Mouse (Mus musculus): ENCODE data around the gene St8sia2.

The St8sia2 gene

GRCm38 (mm10) chr7:74013601-74014175, at the start of gene St8sia2:
Gene St8sia2 (minus strand): TSS chr7:74013690.
- DNase-seq = peak; percentile 72

GRCm38 (mm10) chr7:74061076-74061475, 47.6 kb upstream of the St8sia2 start:
- DNase-seq = peak; percentile 26

GRCm38 (mm10) chr7:74060306-74060946, 46.9 kb upstream of the St8sia2 start:
- DNase-seq = peak; percentile 34

DNA sequence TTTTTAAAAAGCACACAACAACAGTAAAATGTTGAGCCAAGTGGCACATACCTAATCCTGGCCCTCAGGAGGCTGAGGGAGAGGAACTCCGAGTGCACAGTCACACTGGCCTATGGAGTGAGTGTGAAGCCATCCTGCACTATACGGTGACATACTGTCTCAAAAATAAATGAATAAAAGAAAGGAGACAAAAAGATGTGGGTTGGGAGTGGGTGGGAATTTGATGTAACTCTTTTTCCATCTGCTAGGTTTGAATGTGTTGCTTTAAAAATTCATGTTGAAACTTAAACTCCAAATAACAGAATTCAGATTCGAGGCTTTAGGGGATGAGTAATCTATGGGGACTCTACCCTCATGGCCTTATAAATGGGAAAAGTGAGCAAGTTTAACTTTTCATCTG, 46.2 kb upstream of the St8sia2 start:
- DNase-seq = no peak

DNA sequence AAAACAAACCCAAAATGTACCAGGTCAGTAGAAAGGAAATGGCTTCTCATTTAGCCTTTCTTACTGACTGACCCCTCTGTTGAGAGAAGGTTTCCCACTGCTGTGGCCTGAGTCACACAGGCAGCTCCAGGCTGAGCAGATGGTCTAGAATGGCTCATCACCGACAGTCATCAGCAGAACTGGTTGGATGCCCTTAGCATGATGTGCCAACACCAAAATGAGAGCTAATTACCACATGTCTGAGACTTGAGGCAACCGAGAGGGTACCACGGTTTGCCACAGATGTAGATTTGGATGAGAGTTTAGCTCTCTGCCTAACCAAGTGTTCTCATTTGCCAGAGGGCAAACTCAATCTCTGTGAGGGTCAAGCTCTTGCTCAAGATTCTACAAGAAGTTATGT, 42.3 kb upstream of the St8sia2 start:
- no peak for DNase-seq

- no peak for DNase-seq
Observed at GRCm38 (mm10) chr7:74047591-74047990, 34.1 kb upstream of the St8sia2 start.

DNA sequence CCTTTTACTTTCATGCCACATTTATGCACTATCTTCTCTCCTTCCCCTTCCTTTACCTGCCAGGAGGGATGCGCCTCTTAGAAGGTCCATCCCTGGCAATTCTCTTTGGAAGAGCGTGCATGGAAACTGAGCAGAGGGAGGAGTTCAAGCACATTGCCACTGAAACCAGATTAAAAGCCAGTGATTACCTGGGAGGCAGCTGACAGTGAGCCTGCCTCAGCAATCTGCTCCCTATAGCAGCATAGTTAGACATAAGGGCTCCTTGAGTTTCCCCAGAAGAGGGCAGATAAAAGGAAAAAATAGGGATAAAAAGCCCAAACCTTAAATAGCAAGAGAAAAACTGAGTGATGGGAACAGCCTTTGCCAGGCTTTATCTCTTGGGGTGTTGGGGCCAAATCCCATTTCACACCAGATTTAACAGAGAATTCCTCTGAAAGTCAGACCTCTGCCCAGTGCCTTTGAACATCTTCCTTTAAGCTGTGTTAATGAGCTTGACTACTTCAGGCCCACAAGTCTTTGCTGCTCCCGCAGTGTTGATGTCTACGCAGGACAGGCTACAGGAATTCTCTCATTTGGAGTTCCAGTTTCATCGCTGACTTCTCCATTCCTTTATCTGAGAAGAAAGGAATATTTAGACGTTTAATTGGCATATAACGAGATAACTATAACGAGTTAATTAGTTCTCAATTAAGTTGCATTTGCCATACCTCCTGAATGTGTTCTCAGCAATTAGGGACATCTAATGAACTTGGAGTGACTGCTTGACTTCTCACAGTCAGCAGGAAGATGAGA, 31.9 kb upstream of the St8sia2 start:
- DNase-seq = no peak

DNA sequence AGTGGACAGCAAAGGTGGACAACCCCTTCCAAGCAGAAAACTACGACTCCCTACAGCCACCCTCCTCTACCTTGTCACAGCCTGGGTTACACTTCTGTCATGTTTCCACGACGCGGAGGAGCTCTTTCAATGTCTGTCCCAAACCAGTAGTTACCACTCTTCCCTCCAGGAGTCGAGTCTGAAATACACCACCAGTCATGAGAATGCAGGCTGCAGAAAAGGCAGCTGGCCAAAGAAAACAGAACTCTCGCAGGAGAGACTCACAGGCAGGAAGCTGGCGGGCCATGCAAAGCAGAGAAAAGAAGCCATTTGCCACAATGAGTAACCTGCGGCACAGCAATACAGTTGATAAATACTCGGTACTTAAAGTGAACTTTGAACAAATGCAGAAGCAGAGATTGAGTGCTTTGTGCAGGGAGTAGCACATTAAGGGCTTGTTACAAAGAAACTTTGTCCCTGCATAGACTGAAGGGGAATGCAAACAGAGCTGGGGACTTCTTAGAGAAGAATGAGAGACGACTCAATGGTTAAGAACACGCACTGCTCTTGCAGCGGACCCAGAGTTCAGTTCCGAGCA, 30.2 kb upstream of the St8sia2 start:
- peak; percentile 78 for DNase-seq

DNA sequence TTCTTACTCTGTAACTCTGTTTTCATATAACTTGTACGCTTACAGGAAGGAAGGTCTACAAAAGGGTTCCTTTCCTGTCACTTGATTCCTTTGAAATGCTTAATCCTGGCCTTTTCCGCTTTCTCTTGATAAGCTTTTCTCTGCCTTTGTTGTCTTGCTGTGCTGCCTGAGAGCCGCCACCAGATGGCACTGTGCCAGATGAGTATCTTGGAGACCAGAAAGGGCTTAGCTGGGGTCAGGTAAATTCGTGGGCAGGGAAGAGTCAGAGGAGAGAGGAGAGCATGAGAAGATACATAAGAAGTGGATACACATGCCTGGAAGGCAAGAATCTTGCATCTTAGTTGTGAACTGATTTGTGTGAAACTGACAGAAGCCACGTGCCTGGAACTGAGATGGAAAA, 11.5 kb upstream of the St8sia2 start:
- DNase-seq = peak; percentile 72

DNA sequence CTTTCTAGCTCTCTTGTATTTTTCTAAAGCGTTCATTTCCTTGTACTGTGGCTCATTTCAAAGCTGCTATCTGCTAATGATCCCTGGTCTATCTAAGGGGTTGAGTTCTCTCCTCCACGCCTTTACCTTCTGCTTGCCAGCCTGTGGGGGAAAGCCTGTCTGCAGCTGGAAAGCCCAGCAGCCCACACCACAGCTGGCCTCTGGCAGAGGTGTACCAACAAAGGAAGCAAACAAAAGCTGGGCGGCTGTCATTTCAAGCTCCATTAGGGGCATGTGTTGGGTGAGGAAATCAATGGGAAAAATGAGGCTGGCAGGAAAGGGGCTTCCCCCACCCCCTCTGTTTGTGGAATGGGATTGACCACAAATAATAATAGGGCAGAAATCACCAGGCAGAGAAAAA, 10.7 kb upstream of the St8sia2 start:
- DNase-seq = no peak

DNA sequence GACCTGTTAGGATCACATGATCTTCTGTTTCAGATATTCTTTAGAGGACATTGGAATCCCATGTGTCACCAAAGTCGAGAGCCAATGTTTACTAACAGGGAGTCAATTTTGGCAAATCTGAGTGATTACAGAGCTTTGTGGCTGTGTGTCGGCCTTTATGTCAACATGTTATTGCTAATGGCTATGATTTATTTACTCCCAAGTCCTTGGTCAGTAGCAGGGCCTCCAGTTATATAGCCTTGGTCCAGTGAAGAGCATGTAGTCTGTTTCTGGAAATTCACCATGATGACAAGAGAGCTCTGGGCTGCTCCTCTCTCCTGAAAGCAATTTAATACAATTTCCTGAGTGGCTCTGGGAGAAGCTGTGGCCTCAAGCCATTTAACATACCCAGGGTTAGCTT, 9.1 kb upstream of the St8sia2 start:
- DNase-seq = peak; percentile 7

GRCm38 (mm10) chr7:74021771-74022170, 8.3 kb upstream of the St8sia2 start:
- DNase-seq = no peak

DNA sequence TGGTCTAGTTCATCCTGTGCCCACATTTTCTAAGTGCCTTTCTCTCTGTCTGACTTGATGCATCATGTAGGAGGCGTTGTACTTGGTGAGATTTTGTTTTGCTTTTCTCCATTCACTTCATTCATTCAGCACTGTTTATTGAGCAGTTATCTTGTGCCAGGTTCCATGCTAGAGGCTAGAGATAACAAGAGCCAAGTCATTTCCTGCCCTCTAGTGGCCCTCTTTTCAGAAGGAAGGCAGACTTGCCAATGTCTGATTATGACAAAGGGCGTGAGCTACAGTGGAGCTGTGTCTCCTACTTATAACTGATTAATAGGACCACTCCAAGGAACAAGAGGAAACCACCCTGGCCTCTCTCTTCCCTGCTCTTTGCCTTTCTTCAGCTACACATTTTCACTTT, 3.1 kb upstream of the St8sia2 start:
- no peak for DNase-seq

DNA sequence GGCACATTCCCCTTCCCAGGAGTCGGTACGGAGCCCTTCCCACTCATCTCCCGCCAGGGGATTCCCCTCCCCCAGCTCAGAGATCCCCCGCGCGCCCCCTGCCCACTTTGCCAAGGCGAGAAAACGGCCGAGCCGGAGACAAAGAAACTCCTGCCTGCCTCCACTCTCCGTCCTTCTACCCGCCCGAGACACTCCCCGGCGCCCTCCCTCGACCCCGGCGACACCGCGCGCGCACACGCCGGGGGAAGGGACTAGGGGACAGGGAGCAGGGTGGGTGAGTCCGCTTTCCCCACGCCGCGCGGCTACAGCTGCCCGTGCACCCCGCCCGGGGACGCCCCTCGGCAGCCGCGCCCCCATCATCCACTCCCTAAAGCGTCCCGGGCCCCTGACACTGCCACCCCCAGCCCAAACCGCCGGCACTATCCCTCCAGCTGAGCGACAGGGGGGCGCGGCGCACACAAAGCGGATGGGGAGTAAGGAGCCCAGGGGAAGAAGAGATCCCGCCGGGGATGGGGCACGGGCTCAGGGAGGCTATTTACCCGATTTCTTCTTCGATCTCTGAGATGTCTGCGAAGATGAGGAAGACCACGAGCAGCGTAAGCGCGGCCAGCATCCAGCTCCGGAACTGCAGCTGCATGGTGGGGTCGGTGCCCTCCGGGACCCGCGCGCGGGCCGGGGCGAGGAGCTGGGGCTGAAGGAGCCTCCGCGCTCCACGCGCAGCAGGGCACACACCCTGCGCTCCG, 461 bp downstream of the St8sia2 start:
- DNase-seq = peak; percentile 13

DNA sequence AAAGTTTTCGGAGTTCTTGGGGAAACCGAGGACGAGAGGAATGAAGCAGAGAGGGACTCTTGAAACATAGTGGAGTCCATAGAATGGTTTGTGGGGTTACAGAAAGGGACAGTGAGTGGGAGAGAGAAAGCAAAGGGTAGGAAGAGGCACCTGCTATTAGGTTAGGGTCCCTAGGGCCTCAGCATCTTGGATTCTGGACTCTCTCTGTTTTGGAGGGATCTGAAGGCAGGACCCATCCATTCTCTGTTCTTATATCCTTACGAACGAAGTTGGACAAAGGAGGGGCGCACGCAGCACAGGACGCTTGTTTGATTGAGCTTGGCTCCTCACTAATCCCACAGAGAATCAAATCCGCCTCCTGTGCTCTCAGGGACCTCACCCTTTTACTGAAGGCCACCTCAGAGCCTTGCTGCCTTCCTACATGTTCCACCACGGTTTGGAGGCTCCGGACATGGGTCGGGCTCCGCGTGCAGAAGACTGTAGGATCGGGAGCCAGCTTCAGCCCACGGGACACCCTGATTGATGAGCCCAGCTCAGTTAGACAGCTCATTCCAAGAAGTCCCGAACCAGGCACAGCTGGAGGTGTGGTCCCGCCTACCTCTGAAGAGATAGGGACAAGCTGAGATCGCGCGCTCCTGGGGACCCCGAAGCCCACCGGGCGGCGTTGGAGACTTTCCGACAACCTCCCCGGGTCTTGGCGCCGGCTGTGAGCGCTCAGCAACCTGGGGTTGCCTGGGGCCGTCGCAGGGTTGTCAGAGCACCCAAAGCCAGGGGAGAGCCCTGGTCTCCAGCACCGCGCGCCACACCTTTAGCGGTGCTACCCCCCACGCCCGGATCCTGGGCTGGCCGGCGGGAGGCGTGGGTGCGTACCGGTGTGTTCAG, 1.3 kb downstream of the St8sia2 start:
- DNase-seq = no peak

- no peak for DNase-seq
Observed at GRCm38 (mm10) chr7:74008946-74009542, 4.4 kb downstream of the St8sia2 start.

DNA sequence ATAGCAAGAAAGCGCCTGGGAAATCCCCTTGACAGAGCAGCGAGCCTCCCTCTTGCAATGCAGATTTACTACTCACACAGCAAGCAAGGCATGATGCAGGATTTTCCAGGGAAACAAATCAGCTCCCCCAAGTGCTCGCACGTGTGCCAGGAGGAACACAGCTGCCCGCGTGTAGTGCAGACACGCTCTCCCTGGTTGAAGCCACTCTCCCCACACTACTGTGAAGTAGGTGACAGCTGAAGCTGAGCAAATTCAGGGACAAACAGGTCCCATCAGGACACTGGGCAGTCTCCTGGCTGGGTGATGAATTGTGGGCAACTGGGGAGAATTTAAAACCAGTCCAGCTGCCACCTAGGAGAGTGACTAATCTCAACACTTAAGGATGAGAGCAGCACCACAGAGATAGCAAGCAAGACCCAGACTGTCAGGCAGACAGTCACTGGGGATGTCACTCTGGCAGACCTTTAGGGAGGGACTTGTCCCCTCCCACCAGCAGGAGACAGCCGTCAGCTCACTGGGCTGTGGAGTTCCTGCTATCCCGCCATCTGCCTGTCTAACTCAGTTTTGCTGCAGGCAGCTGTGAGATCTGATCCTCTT, 6.6 kb downstream of the St8sia2 start:
- DNase-seq = no peak

GRCm38 (mm10) chr7:74006364-74006763, 7.1 kb downstream of the St8sia2 start:
- no peak for DNase-seq

DNA sequence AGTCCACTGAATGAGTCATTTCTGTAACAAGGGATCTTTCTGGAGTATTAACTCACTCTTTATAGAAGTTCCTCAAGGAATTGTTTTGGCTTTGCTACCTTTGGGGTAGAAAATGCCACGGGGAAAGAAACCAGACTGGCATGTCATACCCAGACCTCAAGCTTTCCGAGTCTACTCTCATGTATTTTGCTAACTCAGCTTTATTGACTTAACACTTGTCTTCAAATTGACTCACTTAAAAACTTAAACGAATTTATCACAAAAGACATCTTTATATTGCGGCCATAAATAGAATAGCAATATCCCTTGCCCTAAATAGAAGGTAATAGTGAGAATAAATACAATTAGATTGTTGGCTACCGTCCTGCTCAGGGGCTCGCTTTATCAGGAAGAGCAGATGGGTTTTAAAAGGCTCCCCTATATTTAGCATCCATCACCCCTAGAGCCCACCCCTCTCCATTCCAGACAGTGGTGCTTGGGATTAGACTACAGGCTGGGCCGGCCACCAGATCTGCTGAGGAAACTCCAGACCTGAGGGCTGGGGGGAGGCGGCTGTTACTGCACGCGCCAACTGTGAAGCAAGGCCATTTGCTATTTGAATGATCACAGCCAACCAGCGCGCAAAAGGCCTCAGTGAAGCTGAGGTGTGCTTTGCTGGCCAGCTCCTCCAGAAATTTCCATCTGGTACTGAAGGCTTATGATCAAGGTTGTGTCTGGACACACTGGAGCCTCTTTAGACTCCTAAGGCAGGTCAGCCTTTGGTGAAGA, 12.6 kb downstream of the St8sia2 start:
- DNase-seq = no peak

GRCm38 (mm10) chr7:73989366-73989765, 24.1 kb downstream of the St8sia2 start:
- no peak for DNase-seq

Measured in kidney, postnatal 14 days (tissue).